Mouse (Mus musculus): ENCODE measurements around the gene Fgr.

The Fgr gene

DNA sequence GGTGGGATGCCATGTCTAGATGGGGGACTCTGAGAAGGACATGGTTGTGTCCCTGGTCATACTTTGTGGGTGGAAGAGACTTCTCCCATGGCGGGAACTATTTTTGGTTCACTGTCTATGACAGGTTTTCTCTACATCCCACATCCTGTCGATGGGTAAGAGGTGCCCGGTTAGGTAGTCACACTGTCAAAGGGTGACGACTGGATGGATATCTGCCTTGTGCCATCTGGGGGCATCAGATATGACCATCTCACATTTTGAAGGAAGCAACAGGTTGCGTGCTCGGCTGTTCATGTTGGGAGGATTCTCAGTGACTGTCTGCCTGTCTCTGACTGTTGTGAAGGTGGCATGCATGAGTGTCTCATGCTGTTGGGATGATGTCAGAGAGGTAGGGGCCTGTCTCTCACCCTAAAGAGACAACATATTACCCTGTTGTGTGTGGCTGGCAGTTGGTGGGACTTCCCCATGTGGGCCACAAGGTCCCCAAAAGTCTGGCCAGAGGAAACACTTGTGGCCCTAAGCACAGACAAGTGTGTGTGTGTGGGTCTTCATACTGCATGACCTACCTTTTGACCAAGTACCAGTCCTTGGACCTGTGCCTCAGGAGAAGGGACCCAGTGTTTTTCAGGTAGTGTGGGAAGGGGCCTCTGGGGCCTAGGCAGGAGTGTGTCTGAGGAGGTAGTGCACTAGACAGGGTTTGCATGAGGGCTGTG, 77.1 kb downstream of the Fgr start:
- no peak for DNase-seq (ENCODE audit: low spot score in 2 of 2)

DNA sequence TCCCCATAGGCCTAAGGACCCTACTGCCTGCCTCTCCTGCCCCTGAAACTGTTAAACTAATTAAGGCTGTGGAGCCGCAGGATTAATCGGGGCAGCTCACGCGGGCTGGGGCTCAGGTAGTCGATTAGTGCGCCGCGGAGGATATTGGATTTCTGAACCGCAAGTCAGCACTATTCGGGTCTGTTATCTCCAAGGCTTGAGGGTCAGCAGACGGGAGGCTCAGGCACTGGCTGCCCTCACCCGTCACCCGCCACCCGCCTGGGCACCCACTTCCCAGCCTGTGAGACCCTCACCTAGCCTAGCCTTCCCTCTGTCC, 77.6 kb downstream of the Fgr start:
- DNase-seq (ENCODE audit: low spot score in 2 of 2), result no peak
